Mouse (Mus musculus): ENCODE measurements around the gene Zp1.

The Zp1 gene

DNA sequence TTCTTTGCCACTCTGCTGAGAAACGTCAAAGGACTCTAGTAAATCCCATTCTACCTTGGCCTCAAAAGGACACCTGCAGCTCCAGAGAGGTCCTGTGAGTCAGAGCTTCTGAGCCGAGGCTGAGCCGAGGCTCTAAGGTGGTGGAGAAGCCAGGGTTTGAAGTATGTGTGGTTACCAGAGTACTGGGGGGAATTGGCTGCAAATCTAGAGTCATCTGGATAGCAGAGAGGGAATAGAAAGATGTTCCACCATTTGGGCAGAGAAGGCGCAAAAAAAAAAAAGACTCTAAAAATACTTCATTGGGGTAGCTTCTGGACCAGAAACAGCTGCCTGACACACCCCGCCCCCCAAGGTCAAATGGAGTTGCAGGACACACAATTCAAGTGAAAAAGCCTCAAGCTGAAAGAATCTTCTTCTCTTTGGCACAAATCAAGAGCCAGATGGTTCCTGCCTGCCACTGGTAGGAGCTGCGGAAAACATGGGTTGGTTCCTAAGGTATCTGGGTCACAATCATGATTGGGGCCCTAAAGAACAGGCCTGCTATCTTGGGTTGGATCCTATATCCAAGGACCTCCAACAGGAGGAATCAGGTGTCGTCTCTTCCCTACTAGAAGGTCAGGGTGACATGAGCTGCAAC, 42.1 kb downstream of the Zp1 start:
- DNase-seq (ENCODE audit: low spot score), result peak; percentile 65

DNA sequence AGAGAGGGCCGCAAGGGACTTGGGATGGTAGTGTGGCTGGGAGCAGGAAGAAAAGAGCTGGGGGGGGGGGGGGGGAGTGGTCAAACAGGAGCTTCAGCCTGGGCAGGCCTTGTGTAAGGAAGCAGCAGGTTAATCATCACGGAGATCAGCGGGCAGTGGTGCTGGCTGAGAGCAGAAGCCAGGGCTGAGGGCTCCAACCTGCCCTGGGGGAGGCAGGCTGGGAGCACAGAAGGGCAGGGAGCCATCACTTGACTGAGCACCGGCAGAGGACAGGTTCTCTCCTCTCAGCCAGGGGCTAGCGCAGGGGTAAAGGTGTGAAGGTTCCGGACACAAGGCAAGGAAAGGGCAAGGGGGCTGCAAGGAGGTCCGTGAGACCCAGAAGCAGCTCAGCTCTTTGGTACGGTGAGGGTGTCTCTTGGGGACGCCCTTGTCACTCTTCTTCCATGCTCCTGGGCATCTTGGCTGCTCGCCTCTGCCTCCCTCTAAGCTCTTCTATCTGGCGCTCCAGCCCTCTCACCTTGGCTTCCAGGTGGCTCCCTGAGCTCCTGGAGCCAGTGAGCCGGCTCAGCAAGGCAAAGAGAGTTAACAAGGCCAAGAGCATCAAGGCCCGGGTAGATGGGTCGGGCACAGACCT, 49.0 kb downstream of the Zp1 start:
- DNase-seq (ENCODE audit: low spot score), result no peak

DNA sequence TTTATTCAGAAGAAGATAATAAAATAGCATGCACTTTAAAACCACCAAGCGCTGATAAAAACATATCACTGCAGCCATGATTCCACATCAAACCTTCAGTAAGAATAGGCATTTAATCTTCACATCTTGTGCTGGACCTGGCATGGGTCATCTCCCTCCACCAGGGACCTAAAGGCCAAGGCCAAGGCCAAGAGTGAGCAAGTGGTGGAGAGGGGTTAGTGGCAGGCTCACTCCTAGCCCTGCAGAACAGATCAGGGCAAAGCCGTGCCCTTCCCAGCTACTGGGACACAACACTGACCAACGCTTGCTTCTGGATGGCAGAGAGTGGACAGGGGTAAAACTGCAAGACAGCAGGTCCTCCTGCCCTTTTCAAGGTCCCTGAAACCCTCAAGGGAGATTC, 49.8 kb downstream of the Zp1 start:
- no peak for DNase-seq (ENCODE audit: low spot score)

- DNase-seq (ENCODE audit: low spot score), result no peak
These were observed 50.4 kb downstream of the Zp1 start, which contains the start of gene Tmem132a for GRCm38 (mm10) chr19:10869886-10870527. Gene Tmem132a, minus strand, starts transcription at chr19:10869940.

GRCm38 (mm10) chr19:10869241-10869885, 51.1 kb downstream of the Zp1 start:
- DNase-seq (ENCODE audit: low spot score), result peak; percentile 82

DNA sequence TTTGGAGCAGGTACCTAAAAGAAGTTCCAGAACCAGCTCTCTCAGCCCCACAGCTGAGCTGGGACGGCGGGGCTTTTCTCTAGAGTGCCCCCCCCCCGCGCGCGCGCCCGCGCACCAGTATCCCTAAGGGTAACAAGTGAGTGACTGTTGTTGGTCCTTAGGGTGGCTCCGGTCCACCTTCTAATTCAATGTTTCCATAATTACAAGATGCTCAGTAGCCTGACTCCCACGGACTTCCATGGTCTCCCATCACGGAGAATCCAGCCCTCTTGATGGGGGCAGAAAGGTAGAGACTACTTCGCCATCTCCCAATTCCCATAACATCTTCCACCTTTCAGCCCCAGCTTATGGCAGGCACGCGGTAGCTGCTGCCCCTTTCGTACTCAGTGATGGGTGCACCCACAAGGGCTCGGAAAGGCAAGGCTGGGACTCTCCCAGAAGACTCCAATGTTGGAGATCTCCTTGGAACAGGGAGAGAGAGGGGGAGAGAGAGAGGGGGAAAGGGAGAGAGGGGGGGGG, 51.8 kb downstream of the Zp1 start:
- no peak for DNase-seq (ENCODE audit: low spot score)

DNA sequence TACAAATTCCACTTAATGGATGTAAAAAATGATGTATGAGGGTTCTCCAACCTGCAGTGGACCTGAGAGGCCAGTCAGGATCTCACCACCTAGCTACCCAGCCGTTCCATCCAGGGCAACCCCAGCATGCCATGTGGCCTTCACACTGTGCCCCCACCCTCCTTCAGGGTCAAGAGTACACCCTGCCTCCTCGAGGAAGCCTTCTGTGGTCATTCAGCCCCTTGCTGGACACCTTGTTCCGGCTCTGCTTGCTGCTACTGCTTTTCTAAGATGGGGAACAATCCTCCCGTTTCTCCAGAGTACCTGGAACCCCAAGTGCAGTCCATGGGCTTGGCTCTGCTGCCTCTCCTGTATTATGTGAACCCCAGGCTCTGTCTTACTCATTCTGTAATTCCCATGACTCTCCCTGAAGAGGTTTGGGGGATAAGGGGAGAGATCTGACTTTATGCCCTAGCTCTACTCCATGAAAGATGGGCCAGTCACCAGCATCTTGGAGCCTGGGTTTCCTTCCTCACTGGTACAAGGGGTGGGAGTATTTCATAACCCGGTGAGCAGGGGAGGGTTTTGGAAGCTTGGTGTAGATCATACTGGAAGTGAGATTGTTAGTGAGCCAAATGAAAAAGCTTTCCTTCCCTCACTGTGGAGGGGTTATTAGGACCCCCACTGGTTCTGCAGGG, 52.3 kb downstream of the Zp1 start:
- DNase-seq (ENCODE audit: low spot score), result no peak

DNA sequence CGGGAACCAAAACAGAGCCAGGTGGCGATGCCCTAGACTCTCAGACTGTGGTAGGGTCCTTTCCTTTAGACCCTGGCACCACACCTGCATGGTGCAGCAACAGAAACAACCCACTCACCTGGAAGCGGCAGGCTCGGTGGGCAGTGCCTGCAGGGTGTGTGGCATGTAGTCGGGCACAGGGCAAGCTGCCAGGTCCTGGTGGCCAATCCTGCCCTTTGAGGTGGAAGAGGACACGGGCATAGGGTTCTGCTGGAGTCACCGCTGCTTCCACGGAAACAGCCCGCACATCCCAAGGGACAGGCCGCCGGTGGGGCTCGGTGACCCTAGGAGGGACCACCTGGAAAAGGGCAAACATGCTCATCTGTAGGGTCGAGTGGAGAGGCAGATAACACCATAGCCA, 54.1 kb downstream of the Zp1 start:
- no peak for DNase-seq (ENCODE audit: low spot score)
